ENCODE assay signal across 18 mouse cellular contexts in the genomic region with DNA sequence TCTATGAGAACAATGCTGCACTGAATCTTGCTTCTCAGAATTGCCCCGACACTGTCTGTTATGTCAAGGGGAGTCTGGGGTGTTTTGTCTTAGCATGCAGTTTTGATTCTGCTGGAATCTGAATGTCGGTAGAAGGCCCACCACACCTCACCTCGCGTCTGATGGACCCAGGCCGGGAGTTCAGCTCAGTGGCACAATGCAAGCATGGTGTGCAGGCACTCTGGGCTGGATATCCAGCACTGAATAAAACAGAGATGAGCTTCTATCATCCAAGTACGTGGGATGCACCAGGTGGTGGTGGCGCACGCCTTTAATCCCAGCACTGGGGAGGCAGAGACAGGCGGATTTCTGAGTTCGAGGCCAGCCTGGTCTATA. TPM values are rescaled to one million over a fixed set of nuclear protein-coding genes. Genes with fewer than 3 reads are reported as not detected.
DNase-seq lines count a peak whose midpoint lies in the region; ATAC-seq and TF ChIP-seq lines count a peak whose summit lies in the region.
"Had no signal": no experiment of that assay in that cellular context is flagged by ENCODE, and none has a peak within 500 bp of the region (broad histone marks: within the 10 kb centered on the region; RNA-seq: fewer than 3 reads in every experiment).

No protein-coding gene starts in this region.

- no peak overlapping the region for H3K9ac ChIP-seq in heart, embryonic 12.5 days
- H3K9ac ChIP-seq in lung, embryonic 16.5 days (ENCODE audit: low read length) = no peak overlapping the region
- no peak overlapping the region for H3K9ac ChIP-seq in embryonic facial prominence, embryonic 13.5 days
- no peak overlapping the region for H3K9ac ChIP-seq in liver, postnatal 0 days (replicated peaks)
- H3K9ac ChIP-seq: liver, embryonic 14.5 days; midbrain, embryonic 13.5 days had no signal

- H3K27ac ChIP-seq in heart, embryonic 10.5 days = no peak overlapping the region
- H3K27ac ChIP-seq in heart, embryonic 12.5 days (ENCODE audit: poor library complexity, severe bottlenecking) = no peak overlapping the region
- H3K27ac ChIP-seq in lung, embryonic 16.5 days (ENCODE audit: low read length) = peak overlapping the region; percentile 87
- peak overlapping the region; percentile 16; the same call in 1 of the 2 replicates for H3K27ac ChIP-seq in embryonic facial prominence, embryonic 13.5 days
- 0 out of 2 replicates have a peak overlapping the region, but pooled peaks have one; percentile 1 for H3K27ac ChIP-seq in liver, postnatal 0 days (ENCODE audit: low read depth)
- H3K27ac ChIP-seq: liver, embryonic 14.5 days; macrophage; midbrain, embryonic 13.5 days had no signal

- H3K36me3 ChIP-seq in heart, embryonic 10.5 days = no peaks in the 10 kb centered on the region
- no peaks in the 10 kb centered on the region for H3K36me3 ChIP-seq in heart, embryonic 12.5 days
- H3K36me3 ChIP-seq in lung, embryonic 16.5 days (ENCODE audit: control insufficient read depth, insufficient read depth, low read length) = no peaks in the 10 kb centered on the region
- H3K36me3 ChIP-seq in embryonic facial prominence, embryonic 13.5 days = no peaks in the 10 kb centered on the region
- no peaks in the 10 kb centered on the region for H3K36me3 ChIP-seq in liver, postnatal 0 days (replicated peaks; ENCODE audit: insufficient read depth, low read length)
- H3K36me3 ChIP-seq: midbrain, embryonic 13.5 days had no signal

- no peak for TF ChIP-seq EP300 in liver, postnatal 0 days (IDR thresholded peaks at IDR 0.05; ENCODE audit: low read depth)

- ATAC-seq in heart, embryonic 12.5 days (ENCODE audit: insufficient number of reproducible peaks, low FRiP score) = no peak
- ATAC-seq in lung, embryonic 16.5 days (ENCODE audit: low read depth) = no peak
- ATAC-seq in embryonic facial prominence, embryonic 13.5 days (ENCODE audit: insufficient number of reproducible peaks, insufficient read depth, low FRiP score, low TSS enrichment, low read depth) = no peak
- no peak for ATAC-seq in liver, postnatal 0 days
- ATAC-seq: midbrain, embryonic 13.5 days had no signal

- WGBS in heart, embryonic 10.5 days = 82% methylated on average over 10 of the region's 10 CpGs
- WGBS in heart, embryonic 12.5 days = 82% methylated on average over 10 of the region's 10 CpGs
- WGBS in lung, embryonic 16.5 days = 86% methylated on average over 10 of the region's 10 CpGs
- 64% methylated on average over 10 of the region's 10 CpGs for WGBS in embryonic facial prominence, embryonic 13.5 days
- 76% methylated on average over 10 of the region's 10 CpGs for WGBS in liver, postnatal 0 days (ENCODE audit: insufficient replicate concordance)

- peak; percentile 63 for DNase-seq in heart, embryonic 10.5 days (ENCODE audit: low spot score)
- no peak for DNase-seq in lung, postnatal 10 days
- no peak for DNase-seq in liver, postnatal 0 days
- no peak for DNase-seq in gastrocnemius, adult 8-10 months (ENCODE audit: low spot score in 2 of 2)
- DNase-seq: adrenal gland, postnatal 14 days; B cell, adult 2 months; cerebellum, adult 11-12 months; cerebellum, postnatal 36 days; kidney, adult 18-20 months; kidney, postnatal 14 days; layer of hippocampus, adult 9-11 months; right cerebral cortex, adult 18-20 months had no signal

- TF ChIP-seq CTCF in liver, postnatal 0 days (IDR thresholded peaks at IDR 0.05; ENCODE audit: low read depth) = no peak

- no peaks in the 10 kb centered on the region for H3K9me3 ChIP-seq in heart, embryonic 10.5 days
- no peaks in the 10 kb centered on the region for H3K9me3 ChIP-seq in heart, embryonic 12.5 days (replicated peaks)
- H3K9me3 ChIP-seq in lung, embryonic 16.5 days (ENCODE audit: control insufficient read depth, low read length) = no peaks in the 10 kb centered on the region
- no peaks in the 10 kb centered on the region for H3K9me3 ChIP-seq in embryonic facial prominence, embryonic 13.5 days
- H3K9me3 ChIP-seq in liver, postnatal 0 days (ENCODE audit: low read length) = no peaks in the 10 kb centered on the region
- H3K9me3 ChIP-seq: midbrain, embryonic 13.5 days had no signal

- no peaks in the 10 kb centered on the region for H3K27me3 ChIP-seq in heart, embryonic 10.5 days (ENCODE audit: insufficient read depth, poor library complexity, severe bottlenecking)
- no peaks in the 10 kb centered on the region; the same call in 1 of the 2 replicates for H3K27me3 ChIP-seq in heart, embryonic 12.5 days (replicated peaks)
- no peaks in the 10 kb centered on the region for H3K27me3 ChIP-seq in lung, embryonic 16.5 days (ENCODE audit: control insufficient read depth, insufficient read depth, low read depth, low read length)
- H3K27me3 ChIP-seq in embryonic facial prominence, embryonic 13.5 days = no peaks in the 10 kb centered on the region
- no peaks in the 10 kb centered on the region for H3K27me3 ChIP-seq in liver, postnatal 0 days (ENCODE audit: insufficient read depth, low read length)
- H3K27me3 ChIP-seq: midbrain, embryonic 13.5 days had no signal

- peaks cover 21% of the 10 kb centered on the region; the same call in 1 of the 2 replicates for H3K4me1 ChIP-seq in heart, embryonic 10.5 days
- H3K4me1 ChIP-seq in heart, embryonic 12.5 days (replicated peaks) = 0 out of 2 replicates have a peak, but pooled peaks cover 11% of the 10 kb centered on the region
- H3K4me1 ChIP-seq in lung, embryonic 16.5 days (replicated peaks; ENCODE audit: control insufficient read depth, insufficient read depth, low read length) = peaks cover 11% of the 10 kb centered on the region
- H3K4me1 ChIP-seq in embryonic facial prominence, embryonic 13.5 days = peaks cover 25% of the 10 kb centered on the region
- H3K4me1 ChIP-seq in liver, postnatal 0 days (ENCODE audit: insufficient read depth) = peaks cover 7% of the 10 kb centered on the region; the same call in 1 of the 2 replicates
- H3K4me1 ChIP-seq: midbrain, embryonic 13.5 days had no signal

- no peak overlapping the region for H3K4me2 ChIP-seq in heart, embryonic 12.5 days
- no peak overlapping the region for H3K4me2 ChIP-seq in lung, embryonic 16.5 days (ENCODE audit: low read depth, low read length)
- no peak overlapping the region for H3K4me2 ChIP-seq in embryonic facial prominence, embryonic 13.5 days
- H3K4me2 ChIP-seq in liver, postnatal 0 days (ENCODE audit: low read depth, low read length) = no peak overlapping the region
- H3K4me2 ChIP-seq: midbrain, embryonic 13.5 days had no signal

- no peak overlapping the region for H3K4me3 ChIP-seq in heart, embryonic 10.5 days
- H3K4me3 ChIP-seq in heart, embryonic 12.5 days = no peak overlapping the region
- H3K4me3 ChIP-seq in lung, embryonic 16.5 days (ENCODE audit: low read length) = no peak overlapping the region
- no peak overlapping the region for H3K4me3 ChIP-seq in embryonic facial prominence, embryonic 13.5 days
- no peak overlapping the region for H3K4me3 ChIP-seq in liver, postnatal 0 days (ENCODE audit: low read depth, low read length)
- H3K4me3 ChIP-seq: midbrain, embryonic 13.5 days had no signal

RNA-seq across cellular contexts. Expression of a gene that starts 15.9 kb away (rescaled TPM):
- 30.0 and 37.7 TPM in 2 replicates for polyA plus RNA-seq in heart, embryonic 10.5 days (2016; fragmentation: Nextera tagmentation; extraction: Ambion mirVana)
- polyA plus RNA-seq in heart, embryonic 12.5 days (2016; fragmentation: Nextera tagmentation; extraction: Ambion mirVana) = 35.6 and 36.7 TPM in 2 replicates
- polyA plus RNA-seq in lung, embryonic 16.5 days (2015; fragmentation: Nextera tagmentation; extraction: Ambion mirVana) = 32.1 and 35.5 TPM in 2 replicates
- 59.5 and 65.0 TPM in 2 replicates for polyA plus RNA-seq in embryonic facial prominence, embryonic 13.5 days (2015; fragmentation: Nextera tagmentation; extraction: Ambion mirVana)
- polyA plus RNA-seq in liver, postnatal 0 days (2015; fragmentation: Nextera tagmentation; extraction: Ambion mirVana) = 8.9 and 9.0 TPM in 2 replicates
- total RNA-seq in gastrocnemius, adult 8-10 months (2022) = 10 to 100 TPM in 1 of 4 experiments, 1 to 10 TPM in 3; 6.6 to 10.2 (median 8.8) TPM

Comparison
In these comparisons a context has a peak if more than half of its experiments do, and no peak if none do; other contexts are left out.
1. H3K27ac ChIP-seq: peak in lung, embryonic 16.5 days (single experiment), embryonic facial prominence, embryonic 13.5 days (single experiment) and liver, postnatal 0 days (single experiment); none in heart, embryonic 10.5 days (single experiment) and heart, embryonic 12.5 days (single experiment).